Mouse (Mus musculus) testis, adult 2 months (tissue): ENCODE results near the gene Cntrob.

Experiments used
- CTCF ChIP-seq: fragments of 200-500 bp; IDR thresholded peaks from 2 replicates; pipeline ENCODE4 v1.5.1; 2012; ENCODE audit warnings: low read depth, mild to moderate bottlenecking, inconsistent platforms, low read length, moderate library complexity; ENCODE audit not compliant: control insufficient read depth, insufficient read depth, insufficient replicate concordance
- POLR2A ChIP-seq: fragments of 200-500 bp; IDR thresholded peaks from 2 replicates; pipeline ENCODE4 v1.6.1; 2012; ENCODE audit warnings: low read depth, mild to moderate bottlenecking, inconsistent platforms, low read length, moderate library complexity; ENCODE audit not compliant: control insufficient read depth

GRCm38 (mm10) chr11:69291111-69291510 is 32.5 kb downstream of the Cntrob start:
- TF ChIP-seq CTCF (no peak), POLR2A (no peak)
